Comparison of ENCODE assay signal across 8 mouse cellular contexts in the genomic region with DNA sequence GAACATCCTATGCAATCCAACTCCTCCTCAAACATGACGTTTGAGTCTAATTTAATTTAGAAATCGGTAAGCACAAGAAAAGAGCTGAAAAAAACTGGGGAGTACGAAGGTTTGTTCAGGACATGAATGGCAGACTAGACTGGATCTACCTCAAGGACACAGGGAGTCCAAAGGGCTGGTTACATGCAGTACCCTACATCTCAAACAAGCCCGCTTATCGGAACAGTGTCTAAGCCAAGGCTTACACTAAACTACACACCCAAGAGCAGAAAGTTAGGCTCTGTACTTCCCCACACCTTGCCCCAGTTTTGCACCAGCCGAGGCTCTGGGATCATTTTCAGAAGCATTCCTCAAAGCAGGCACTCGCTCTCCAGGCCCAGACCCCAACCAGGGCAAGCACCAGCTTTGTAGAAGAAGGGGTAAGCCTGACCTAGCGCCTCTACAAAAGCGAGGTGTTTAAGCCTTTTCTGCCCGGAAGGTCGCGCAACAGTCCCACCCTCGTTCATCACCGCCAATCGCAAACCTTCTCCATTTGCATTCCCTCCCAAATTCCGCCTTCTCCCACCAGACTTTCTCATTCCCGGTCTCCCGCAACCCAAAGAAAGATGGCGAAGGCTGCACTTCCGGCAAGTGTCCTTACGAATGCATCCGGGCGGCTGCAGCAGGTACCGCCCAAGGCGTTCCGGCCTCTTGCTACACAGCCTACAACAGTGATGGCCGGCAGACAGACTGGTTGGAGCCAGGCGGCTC. TPM values are rescaled to one million over a fixed set of nuclear protein-coding genes. Genes with fewer than 3 reads are reported as not detected.
DNase-seq lines count a peak whose midpoint lies in the region; ATAC-seq and TF ChIP-seq lines count a peak whose summit lies in the region.

Gene Nr1h3 (minus strand): TSS at position 613 of the 750 bp plus-strand sequence.
Gene Acp2 (plus strand): TSS at position 664 of the 750 bp plus-strand sequence.

- intact Hi-C loops in heart, postnatal 36 days (cut with DNase I): loop anchor here (1.0 to 5.0 kb wide), 4 partner anchors 20 to 300 kb away; partner anchors contain the start of genes Ddb2, Kbtbd4, Madd and Ndufs3

- peaks cover 22% of the 10 kb centered on the region for H3K4me1 ChIP-seq in G1E (ENCODE audit: insufficient read depth, low read depth, low read length)
- peaks cover 21% of the 10 kb centered on the region for H3K4me1 ChIP-seq in forebrain, embryonic 16.5 days (replicated peaks; ENCODE audit: control insufficient read depth, insufficient read depth, low read length)
- H3K4me1 ChIP-seq in lung, embryonic 14.5 days (ENCODE audit: insufficient read depth): peaks cover 8% of the 10 kb centered on the region
- peaks cover 3% of the 10 kb centered on the region; the same call in 1 of the 2 replicates for H3K4me1 ChIP-seq in olfactory bulb, adult 2 months (ENCODE audit: control insufficient read depth, insufficient read depth, low read length)
- H3K4me1 ChIP-seq in thymus, adult 2 months (replicated peaks; ENCODE audit: control insufficient read depth, insufficient read depth, low read length): peaks cover 5% of the 10 kb centered on the region

- H3K27ac ChIP-seq in forebrain, embryonic 16.5 days (ENCODE audit: low read length): peak within 1 kb of the TSS; percentile 93
- H3K27ac ChIP-seq in layer of hippocampus, adult 2 months: peak within 1 kb of the TSS; percentile 94
- peak within 1 kb of the TSS; percentile 95 for H3K27ac ChIP-seq in lung, embryonic 14.5 days (ENCODE audit: low read depth)
- H3K27ac ChIP-seq in olfactory bulb, adult 2 months (ENCODE audit: insufficient read depth, low read depth, low read length): peak within 1 kb of the TSS; percentile 92
- H3K27ac ChIP-seq in thymus, adult 2 months (ENCODE audit: control insufficient read depth, insufficient read depth, low read length): peak within 1 kb of the TSS; percentile 36; the same call in 1 of the 2 replicates

- peaks cover 32% of the 10 kb centered on the region for H3K36me3 ChIP-seq in G1E (replicated peaks)
- peaks cover 8% of the 10 kb centered on the region; the same call in 1 of the 2 replicates for H3K36me3 ChIP-seq in forebrain, embryonic 16.5 days (ENCODE audit: control insufficient read depth, insufficient read depth)
- H3K36me3 ChIP-seq in lung, embryonic 14.5 days (ENCODE audit: insufficient read depth): peaks cover 21% of the 10 kb centered on the region; the same call in 1 of the 2 replicates
- peaks cover 6% of the 10 kb centered on the region; the same call in 1 of the 2 replicates for H3K36me3 ChIP-seq in thymus, adult 2 months (ENCODE audit: control insufficient read depth, insufficient read depth, low read length)

- peaks cover 4% of the 10 kb centered on the region for H3K27me3 ChIP-seq in G1E (ENCODE audit: insufficient read depth, low read length)
- no peaks in the 10 kb centered on the region for H3K27me3 ChIP-seq in forebrain, embryonic 16.5 days (replicated peaks; ENCODE audit: control insufficient read depth, insufficient read depth, low read length)
- H3K27me3 ChIP-seq in lung, embryonic 14.5 days (ENCODE audit: insufficient read depth, low read length): no peaks in the 10 kb centered on the region
- H3K27me3 ChIP-seq in thymus, adult 2 months (ENCODE audit: control insufficient read depth, insufficient read depth, low read length): no peaks in the 10 kb centered on the region

- TF ChIP-seq POLR2A in olfactory bulb, adult 2 months (IDR thresholded peaks at IDR 0.05; ENCODE audit: insufficient read depth, low read depth, low read length): peak; percentile 61
- 0 out of 2 replicates have a peak, but pooled peaks have one; percentile 41 for TF ChIP-seq POLR2A in thymus, adult 2 months (IDR thresholded peaks at IDR 0.05; ENCODE audit: control insufficient read depth, extremely low read depth, insufficient read depth, low read length, poor library complexity)

- H3K4me2 ChIP-seq in forebrain, embryonic 16.5 days (ENCODE audit: low read length): peak within 1 kb of the TSS; percentile 90
- peak within 1 kb of the TSS; percentile 71 for H3K4me2 ChIP-seq in lung, embryonic 14.5 days

- peak within 1 kb of the TSS; percentile 76 for H3K4me3 ChIP-seq in G1E (ENCODE audit: low read depth, low read length)
- peak within 1 kb of the TSS; percentile 92 for H3K4me3 ChIP-seq in forebrain, embryonic 16.5 days (replicated peaks; ENCODE audit: low read length)
- H3K4me3 ChIP-seq in layer of hippocampus, adult 2 months: peak within 1 kb of the TSS; percentile 83
- H3K4me3 ChIP-seq in lung, embryonic 14.5 days (ENCODE audit: low read depth, low read length): peak within 1 kb of the TSS; percentile 71
- peak within 1 kb of the TSS; percentile 95 for H3K4me3 ChIP-seq in olfactory bulb, adult 2 months (ENCODE audit: insufficient read depth, low read depth, low read length)
- H3K4me3 ChIP-seq in thymus, adult 2 months (ENCODE audit: control insufficient read depth, insufficient read depth, low read length): peak within 1 kb of the TSS; percentile 99

- ATAC-seq in G1E (ENCODE audit: extremely low read depth, insufficient number of reproducible peaks, low FRiP score, poor library complexity, severe bottlenecking): peak; percentile 89
- ATAC-seq in forebrain, embryonic 16.5 days: peak; percentile 97
- peak; percentile 97 for ATAC-seq in lung, embryonic 14.5 days (ENCODE audit: insufficient read depth)

- H3K9ac ChIP-seq in forebrain, embryonic 16.5 days (replicated peaks; ENCODE audit: low read depth, low read length): peak within 1 kb of the TSS; percentile 93
- peak within 1 kb of the TSS; percentile 82 for H3K9ac ChIP-seq in lung, embryonic 14.5 days

- 3% methylated on average over 28 of the region's 28 CpGs for WGBS in forebrain, embryonic 16.5 days
- 3% methylated on average over 28 of the region's 28 CpGs for WGBS in lung, embryonic 14.5 days
- WGBS in olfactory bulb, adult 2 months: 1% methylated on average over 28 of the region's 28 CpGs
- 5% methylated on average over 28 of the region's 28 CpGs for WGBS in thymus, adult 2 months

- TF ChIP-seq CTCF in G1E (IDR thresholded peaks at IDR 0.05; ENCODE audit: low read depth, low read length): no peak
- peak; percentile 29 for TF ChIP-seq CTCF in layer of hippocampus, adult 2 months (conservative IDR thresholded peaks at IDR 0.05)
- TF ChIP-seq CTCF in lung, embryonic 14.5 days (IDR thresholded peaks at IDR 0.05; ENCODE audit: low read depth): no peak
- TF ChIP-seq CTCF in olfactory bulb, adult 2 months (IDR thresholded peaks at IDR 0.05; ENCODE audit: insufficient read depth, low read depth, low read length): 0 out of 2 replicates have a peak, but pooled peaks have one; percentile 15
- TF ChIP-seq CTCF in thymus, adult 2 months (IDR thresholded peaks at IDR 0.05; ENCODE audit: borderline replicate concordance, control insufficient read depth, extremely low read depth, insufficient read depth, low read length, poor library complexity): 0 out of 2 replicates have a peak, but pooled peaks have one; percentile 13

- H3K9me3 ChIP-seq in G1E (replicated peaks): no peaks in the 10 kb centered on the region
- H3K9me3 ChIP-seq in forebrain, embryonic 16.5 days (ENCODE audit: control insufficient read depth, low read length): no peaks in the 10 kb centered on the region
- no peaks in the 10 kb centered on the region for H3K9me3 ChIP-seq in lung, embryonic 14.5 days (ENCODE audit: low read depth, low read length)

- DNase-seq in G1E (ENCODE audit: low spot score): peak; percentile 70
- DNase-seq in cerebellum, adult 18-20 months: peak; percentile 87 to 95
- peak; percentile 93 to 97 for DNase-seq in heart, postnatal 36 days
- DNase-seq in layer of hippocampus, adult 2 months (ENCODE audit: low spot score in 2 of 2): peak; percentile 96
- DNase-seq in lung, embryonic 14.5 days: peak; percentile 97
- peak; percentile 90 for DNase-seq in thymus, adult 2 months

RNA-seq across cellular contexts. Expression of gene Nr1h3, which starts in this region (rescaled TPM):
- total RNA-seq in G1E (2014; fragmentation: Nextera tagmentation) (not detected in 2 replicates), G1E (2017) (0.38 and 0.52 TPM in 2 replicates)
- 0.18 and 0.27 TPM in 2 replicates for polyA plus RNA-seq in G1E (2012)
- polyA plus RNA-seq in forebrain, embryonic 16.5 days (2015; fragmentation: Nextera tagmentation; extraction: Ambion mirVana): 2.4 and 2.6 TPM in 2 replicates
- total RNA-seq in heart, postnatal 36 days (2021): 10 to 100 TPM; 17.3 TPM
- total RNA-seq in layer of hippocampus, adult 2 months (2021): 1 to 10 TPM; 4.5 to 5.9 TPM
- polyA plus RNA-seq in lung, embryonic 14.5 days (2014; fragmentation: Nextera tagmentation; extraction: Ambion mirVana): 14.2 and 15.7 TPM in 2 replicates
- polyA plus RNA-seq in olfactory bulb, adult 2 months (2012; ENCODE audit: insufficient read depth, insufficient read length, low replicate concordance, missing spikeins): not detected in 2 replicates
- polyA plus RNA-seq in thymus, adult 2 months (2012; rRNA removed): 35.2 and 38.8 TPM in 2 replicates

RNA-seq across cellular contexts. Expression of gene Acp2, which starts in this region (rescaled TPM):
- total RNA-seq in G1E (2014; fragmentation: Nextera tagmentation) (19.5 and 21.1 TPM in 2 replicates), G1E (2017) (9.6 and 17.2 TPM in 2 replicates)
- 4.0 and 5.3 TPM in 2 replicates for polyA plus RNA-seq in G1E (2012)
- polyA plus RNA-seq in forebrain, embryonic 16.5 days (2015; fragmentation: Nextera tagmentation; extraction: Ambion mirVana): 37.6 and 39.0 TPM in 2 replicates
- 10 to 100 TPM; 18.0 to 19.5 TPM for total RNA-seq in heart, postnatal 36 days (2021)
- total RNA-seq in layer of hippocampus, adult 2 months (2021): 10 to 100 TPM; 50.5 to 57.5 TPM
- polyA plus RNA-seq in lung, embryonic 14.5 days (2014; fragmentation: Nextera tagmentation; extraction: Ambion mirVana): 33.8 and 34.3 TPM in 2 replicates
- not detected in 2 replicates for polyA plus RNA-seq in olfactory bulb, adult 2 months (2012; ENCODE audit: insufficient read depth, insufficient read length, low replicate concordance, missing spikeins)
- polyA plus RNA-seq in thymus, adult 2 months (2012; rRNA removed): 31.1 TPM in 2 replicates

Comparison
In these comparisons a context has a peak if more than half of its experiments do, and no peak if none do; other contexts are left out.
1. Peak in every context shown above with its lines: DNase-seq, ATAC-seq, H3K4me3 ChIP-seq and H3K27ac ChIP-seq.
2. CTCF ChIP-seq: peak in layer of hippocampus, adult 2 months (single experiment), olfactory bulb, adult 2 months (single experiment) and thymus, adult 2 months (single experiment); none in G1E (single experiment) and lung, embryonic 14.5 days (single experiment).
3. H3K27ac ChIP-seq: peak in every context shown above with its lines; median percentile 95 in lung, embryonic 14.5 days; 94 in layer of hippocampus, adult 2 months; 93 in forebrain, embryonic 16.5 days; 92 in olfactory bulb, adult 2 months; 36 in thymus, adult 2 months.